Mouse (Mus musculus): ENCODE measurements around the gene Carm1.
"Not testable (repeated sequence)": the region's sequence is repeated elsewhere in the genome, so short reads cannot be mapped to it uniquely, and the experiment has no call there.

Gene Carm1

DNA sequence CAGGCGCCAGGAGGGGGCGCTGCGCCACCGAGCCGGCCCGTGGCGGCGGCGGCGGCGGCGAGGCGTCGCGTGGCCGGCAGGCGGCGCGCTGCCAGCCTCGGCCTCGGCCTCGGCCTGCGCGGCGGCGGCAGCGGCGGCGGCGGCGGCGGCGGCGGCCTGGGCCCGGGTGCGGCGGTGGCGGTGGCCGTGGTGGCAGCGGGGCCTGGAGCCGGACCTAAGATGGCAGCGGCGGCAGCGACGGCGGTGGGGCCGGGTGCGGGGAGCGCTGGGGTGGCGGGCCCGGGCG lies at the start of gene Carm1:
TSS of gene Carm1 (plus strand) at position 106 of the 286 bp plus-strand sequence.
- no peak for DNase-seq

DNA sequence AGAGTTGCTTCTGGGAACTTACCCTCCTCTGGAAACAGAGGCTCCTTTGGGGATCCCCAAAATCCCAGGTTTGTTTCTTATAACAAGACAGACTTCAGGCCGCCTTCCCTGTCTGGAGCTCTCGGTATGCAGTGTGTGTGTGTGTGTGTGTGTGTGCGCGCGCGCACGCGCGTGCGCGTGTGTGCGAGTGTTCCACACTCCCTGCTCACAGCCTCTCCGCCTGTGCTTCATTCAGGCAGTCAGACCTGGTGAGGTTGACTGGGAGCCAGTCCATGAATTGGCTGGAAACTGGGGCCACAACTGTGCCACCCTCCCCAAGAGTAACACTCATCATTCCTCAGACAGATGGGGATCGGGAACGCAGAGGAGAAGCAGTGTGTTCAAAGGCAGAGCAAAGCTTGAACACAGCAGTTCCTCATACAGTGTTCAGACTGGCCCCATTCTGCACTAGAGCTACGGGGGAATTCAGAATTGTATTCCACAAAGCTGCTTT lies 49.6 kb upstream of the Carm1 start:
- no peak for DNase-seq

DNA sequence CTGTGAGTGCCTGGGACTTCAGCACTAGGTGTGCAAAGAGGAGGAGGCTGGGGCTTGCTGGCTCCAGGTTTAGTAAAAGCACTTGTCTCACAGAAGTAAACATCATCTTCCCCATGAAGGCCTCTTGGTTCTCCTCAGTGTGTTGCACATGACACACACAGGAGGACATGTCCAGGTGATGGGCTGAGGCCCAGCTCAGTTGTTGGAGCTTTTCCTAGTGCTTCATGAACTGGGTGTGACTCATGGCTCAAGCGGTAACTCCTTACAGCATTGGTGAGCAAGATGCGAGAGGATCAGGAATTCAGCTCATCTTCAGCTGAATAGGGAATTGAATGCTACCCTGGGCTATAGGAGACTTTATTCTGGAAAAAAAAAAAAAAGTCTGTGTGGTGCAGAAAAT lies 49.0 kb upstream of the Carm1 start:
- no peak for DNase-seq

DNA sequence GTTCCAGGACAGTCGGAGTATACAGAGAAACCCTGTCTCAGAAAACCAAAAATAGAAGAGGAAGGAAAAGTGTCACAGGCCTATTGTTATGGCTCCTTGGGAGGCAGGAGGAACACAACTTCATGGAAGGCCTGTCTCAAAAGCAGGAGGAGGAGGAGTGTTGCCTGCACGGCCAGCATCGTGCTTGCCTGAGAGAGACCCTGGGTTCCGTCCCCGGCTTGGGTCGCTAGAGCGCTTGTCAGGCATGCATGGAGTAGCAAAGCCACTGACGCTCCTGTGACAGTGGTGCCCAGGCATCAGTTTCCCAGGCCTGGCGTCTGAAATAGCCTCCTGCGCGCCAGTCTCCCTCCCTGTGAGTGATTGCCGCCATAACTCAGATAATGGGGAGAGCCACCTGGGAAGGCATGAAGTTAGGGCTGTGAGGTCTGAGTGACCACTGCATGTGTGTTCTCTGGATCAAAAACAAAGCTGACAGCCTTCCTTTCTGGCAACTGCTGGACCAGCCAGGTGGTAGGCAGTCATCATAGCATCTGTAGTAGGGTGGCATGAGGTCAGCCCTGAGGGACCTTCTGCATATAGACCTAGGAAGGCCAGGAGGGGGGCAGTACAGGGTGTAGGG lies 48.3 kb upstream of the Carm1 start:
- DNase-seq = no peak

DNA sequence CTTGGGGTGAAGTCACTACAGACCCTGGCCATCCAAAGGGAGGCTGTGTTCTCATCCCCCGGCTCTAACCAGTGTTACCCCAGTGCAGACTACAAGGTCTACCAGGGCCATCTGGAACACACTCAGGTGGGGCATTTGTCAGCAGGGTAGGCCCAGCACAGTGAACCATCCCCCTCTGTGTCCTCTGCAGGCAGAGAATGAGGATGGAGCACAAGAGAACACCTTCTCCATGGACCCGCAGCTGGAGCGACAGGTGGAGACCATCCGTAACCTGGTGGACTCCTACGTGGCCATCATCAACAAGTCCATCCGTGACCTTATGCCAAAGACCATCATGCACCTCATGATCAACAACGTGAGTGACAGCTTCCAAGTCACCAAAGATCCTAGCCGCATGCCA lies 43.3 kb upstream of the Carm1 start:
- no peak for DNase-seq

DNA sequence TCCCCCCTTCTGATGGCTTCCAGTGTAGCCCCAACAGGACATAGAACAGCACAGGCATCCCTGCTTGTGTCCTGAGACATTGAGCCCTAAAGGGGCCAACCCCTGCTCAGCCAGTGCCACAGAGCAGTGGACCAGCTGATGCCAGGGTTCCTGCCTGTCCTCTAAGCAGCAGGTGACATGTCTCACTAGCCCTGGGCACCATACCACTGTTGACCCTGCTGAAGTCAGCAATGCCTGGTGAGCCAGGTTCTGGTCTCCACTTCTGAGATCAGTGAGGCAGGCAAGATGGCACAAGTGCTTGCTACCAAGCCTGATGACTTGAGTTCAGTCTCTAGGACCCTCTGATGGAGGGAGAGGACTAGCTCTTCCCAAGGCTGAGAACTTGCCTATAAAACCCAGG lies 40.9 kb upstream of the Carm1 start:
- no peak for DNase-seq

DNA sequence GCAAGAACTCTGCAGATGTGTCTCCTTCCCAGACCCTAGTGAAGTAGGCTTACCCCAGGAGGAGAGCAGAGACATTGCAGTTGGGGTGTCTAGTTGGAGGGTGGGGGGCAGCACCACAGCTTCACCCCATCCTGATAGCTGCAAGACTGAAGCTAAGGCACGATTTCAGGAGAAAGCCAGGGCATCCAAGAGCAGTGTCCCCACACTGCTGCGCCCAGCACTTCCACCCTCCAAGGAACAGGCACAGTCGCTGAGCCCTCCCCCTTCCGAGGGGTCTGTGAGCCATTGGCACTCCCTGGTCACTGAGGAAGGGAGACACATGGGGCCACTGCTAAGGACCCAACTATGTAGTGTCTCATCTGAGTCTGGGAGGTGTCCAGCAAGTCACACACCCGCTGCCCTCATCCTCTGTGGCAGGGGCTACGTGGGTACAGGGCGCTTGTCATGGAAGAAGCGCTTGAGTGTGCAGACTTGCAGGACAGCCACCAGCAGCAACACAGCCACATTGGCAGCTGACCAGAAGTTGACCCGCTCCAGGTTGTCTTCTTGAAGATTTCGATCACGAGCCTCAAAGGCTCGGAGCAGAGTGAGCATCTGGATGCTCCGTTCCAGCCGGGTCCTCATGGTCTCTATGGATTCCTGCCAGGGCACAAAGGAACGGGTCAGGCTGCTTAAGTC lies 38.8 kb upstream of the Carm1 start:
- DNase-seq = peak; percentile 19

DNA sequence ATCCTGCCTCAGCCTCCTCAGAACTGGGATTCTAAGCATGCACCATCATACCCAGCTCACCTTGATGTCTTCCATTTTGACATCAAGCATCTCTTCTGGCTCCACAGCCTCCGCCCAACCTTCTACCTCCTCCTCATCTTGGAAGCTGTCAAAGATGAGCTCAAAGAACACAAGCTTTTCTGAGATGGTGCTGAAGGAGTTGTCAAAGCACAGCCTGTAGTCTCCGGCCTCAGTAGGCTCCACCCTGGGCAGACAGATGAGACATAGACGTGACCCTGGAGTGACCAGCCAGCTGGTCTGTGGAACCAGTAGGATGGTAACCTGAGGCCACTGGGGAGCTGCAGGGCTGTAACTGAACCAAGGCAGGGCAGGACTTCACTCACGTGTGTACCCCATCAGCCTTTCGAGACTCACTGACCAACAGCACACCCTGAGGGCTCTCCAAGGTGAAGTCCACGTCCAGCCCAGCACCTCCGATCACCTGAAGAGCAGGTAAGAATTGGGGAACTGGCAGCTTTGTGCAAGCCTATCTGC lies 37.8 kb upstream of the Carm1 start:
- peak; percentile 14 for DNase-seq

DNA sequence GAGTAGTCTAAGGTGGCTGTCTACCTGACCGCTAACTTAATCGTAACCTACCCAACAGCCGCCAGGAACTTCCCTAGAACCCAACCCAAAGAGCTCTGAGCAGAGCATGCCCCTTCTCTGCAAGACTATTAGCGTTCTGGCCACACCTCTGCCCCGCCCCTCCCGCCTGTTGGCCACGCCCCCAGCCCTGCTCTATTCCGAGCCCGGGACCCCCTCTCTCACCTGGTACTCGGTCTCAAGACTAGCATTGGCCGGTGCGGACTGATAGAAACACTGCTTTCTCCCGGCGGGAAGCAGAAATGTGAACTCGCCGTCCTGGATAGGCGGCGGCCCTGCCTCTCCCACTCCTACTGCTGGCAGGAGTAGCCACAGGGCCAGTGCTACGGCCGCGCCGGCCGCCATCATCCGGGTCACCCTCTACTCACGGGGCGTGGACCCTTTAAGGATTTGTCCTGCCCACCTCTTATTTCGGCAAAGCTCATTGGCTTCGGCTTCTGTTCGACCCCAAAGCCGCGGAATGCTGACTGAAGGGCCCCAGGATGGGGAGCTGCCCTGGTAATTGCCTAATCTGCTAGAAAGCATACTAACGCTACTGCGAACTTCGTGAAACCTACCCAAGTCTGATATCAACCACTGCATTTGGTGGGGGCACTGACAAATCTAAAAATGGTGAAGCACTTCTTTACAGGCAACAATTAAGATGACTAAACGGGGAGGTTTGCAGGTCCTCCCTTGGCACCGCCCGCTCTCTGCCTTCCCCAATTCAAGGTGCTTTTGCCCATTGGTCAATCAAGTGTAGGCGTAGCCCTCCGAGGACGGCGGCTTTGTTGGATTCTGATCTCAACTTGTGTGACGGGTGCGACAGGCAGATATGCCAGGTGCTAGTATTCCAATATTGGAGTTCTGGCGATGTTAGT lies 36.7 kb upstream of the Carm1 start, which contains the start of gene Tmed1:
TSS of gene Tmed1 (minus strand) at position 481 of the 917 bp plus-strand sequence.
- peak; percentile 98 for DNase-seq

DNA sequence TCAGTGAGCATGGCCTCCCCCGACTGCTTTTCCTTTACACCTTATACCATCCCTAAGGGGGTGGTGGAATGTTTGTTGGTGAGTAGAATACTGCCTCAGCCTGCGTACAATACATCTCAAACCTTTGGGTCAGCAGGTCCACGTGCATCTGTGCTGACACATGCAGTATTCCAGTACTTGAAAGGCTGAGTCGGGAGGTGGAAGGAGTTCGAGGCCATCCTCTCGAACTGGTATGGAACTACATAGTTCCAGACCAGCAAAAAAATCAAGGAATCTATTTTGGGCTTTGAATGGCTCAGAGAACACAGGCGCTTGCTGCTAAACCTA lies 36.0 kb upstream of the Carm1 start:
- no peak for DNase-seq

DNA sequence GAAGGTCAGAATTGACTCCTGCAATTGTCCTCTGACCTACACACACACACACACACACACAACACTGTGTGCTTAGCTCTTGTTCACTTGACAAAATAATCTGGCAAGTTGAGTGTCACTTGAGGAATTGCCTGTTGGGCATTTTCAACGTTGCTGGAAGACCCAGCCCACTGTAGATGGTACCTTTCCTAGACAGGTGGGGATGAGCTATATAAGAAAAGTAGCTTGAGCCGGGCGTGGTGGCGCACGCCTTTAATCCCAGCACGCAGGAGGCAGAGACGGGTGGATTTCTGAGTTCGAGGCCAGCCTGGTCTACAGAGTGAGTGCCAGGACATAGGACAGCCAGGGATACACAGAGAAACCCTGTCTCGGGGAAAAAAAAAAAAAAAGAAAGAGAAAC lies 35.6 kb upstream of the Carm1 start:
- DNase-seq = peak; percentile 19

DNA sequence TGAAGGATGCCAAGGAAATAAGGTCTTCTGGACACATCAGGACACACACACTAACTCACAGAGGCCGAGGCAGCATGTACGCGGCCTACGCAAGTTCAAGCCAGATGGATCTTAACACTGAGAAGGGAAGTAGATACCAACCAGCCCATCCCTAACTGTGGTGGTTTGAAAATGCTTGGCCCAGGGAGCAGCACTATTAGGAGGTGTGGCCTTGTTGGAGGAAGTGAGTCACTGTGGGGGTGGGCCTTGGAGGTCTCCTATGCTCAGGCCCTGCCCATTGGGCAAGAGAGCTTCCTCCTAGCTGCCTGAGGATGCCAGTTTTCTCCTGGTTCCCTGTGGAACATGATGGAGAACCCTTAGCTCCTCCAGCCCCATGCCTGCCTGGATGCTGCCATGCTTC lies 33.2 kb upstream of the Carm1 start:
- DNase-seq = no peak

DNA sequence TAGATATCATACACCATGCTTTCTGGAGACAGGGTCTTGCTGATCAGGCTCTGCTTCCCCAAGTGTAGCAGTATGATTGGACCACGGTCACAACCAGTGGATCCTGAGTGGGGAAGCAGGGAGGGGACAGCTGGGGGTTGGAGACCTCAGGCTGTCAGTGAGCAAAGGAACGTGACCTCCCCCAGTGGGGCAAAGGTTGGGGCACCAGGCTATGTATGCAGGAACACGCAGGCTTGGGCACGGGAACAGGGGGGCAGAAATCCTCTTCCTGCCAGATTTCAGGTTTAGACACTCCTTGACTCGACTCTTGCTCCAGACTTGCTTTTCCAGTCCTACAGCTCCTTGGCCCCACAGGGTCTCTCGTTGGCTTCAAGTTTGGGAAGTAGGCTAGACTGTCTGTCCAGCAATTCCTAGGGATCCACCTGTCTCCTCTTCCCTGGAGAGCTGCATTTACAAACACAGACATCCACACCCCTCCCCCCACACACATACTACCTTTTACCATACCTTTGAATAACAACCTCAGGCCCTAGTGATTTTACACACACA lies 28.7 kb upstream of the Carm1 start:
- DNase-seq = no peak

DNA sequence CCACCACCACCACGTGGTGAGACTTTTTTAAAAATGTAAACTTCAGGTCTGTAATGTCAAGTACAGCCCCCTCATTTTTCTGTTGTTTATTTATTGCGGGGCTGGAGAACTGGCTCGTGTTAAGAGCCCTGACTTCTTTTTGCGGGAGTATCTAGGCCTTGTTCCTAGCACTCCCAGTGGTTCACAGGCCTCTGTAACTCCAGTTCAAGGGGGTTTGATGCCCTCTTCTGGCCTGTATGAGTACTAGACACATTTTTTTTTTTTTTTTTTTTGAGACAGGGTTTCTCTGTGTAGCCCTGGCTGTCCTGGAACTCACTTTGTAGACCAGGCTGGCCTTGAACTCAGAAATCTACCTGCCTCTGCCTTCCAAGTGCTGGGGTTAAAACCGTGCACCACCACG lies 28.0 kb upstream of the Carm1 start:
- not testable (repeated sequence) for DNase-seq

DNA sequence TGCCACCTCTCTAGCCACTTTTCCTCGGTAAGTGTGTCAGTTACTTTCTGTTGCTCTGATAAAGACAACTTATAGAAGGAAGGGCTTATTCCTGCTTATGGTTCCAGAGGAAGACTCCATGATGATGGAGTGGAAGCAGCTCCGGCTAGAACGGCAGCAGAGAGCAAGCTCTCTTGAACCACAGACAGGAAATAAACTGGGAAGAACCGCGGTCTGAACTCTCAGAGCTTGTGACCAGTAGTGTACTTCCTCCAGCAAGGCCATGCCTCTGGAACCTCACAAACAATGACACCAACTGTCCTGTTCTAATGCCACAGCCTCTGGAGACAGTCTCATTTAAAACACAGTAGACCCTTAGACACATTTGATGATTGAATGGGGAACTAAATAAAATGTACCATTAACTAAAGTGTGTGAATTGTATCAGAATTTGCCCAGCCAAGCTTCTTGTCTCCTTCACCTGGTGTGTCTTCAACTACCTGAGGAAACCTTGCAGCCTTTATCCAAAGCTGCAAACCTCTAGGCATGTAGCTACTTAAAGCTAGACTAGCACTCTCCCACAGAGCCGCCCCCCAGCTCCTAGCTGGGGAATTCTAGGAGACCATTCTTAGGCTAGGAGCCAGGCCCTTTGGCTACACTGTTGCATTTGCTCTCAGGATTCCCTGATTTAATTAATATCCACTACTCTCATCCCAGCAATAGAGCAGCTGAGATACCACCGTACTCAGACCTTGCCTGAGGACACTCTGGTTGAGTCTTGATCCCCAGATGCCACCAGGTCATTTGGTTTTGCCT lies 21.4 kb upstream of the Carm1 start:
- DNase-seq = no peak

DNA sequence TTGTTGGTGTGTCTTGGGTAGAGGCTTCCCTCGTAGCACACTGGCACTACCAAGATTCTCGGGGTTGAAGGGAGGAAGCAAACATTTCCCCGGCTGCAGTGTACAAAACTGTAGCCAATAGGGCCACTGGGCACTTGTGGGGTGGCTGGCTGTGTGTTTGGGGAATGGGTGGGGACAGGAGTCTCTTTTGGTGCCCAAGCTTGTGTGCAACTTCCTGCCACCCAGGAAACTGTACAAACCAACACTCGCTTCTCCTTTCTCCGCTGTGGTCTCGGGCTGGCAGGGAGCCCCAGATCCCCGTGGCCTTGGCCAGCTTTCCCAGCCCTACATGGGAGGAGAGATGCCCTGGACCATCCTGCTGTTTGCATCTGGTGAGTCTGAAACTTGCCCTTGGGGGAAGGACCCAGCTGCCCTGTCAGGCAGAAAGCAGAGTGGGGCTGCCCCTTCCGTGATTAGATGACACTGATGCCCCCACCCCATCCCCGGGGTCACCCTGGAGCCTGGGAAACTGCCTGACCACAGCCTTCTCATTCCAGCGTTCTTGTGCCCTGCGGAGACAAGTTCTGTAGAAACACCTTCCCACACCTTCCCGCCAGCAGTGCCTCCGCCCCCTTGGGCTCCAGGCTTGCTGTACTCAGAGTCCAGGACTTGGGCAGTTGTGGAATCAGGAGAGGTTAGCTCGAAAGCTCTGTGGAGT lies 20.6 kb upstream of the Carm1 start, which contains the start of gene AB124611:
TSS of gene AB124611 (plus strand) at position 240 of the 697 bp plus-strand sequence.
- DNase-seq = no peak

DNA sequence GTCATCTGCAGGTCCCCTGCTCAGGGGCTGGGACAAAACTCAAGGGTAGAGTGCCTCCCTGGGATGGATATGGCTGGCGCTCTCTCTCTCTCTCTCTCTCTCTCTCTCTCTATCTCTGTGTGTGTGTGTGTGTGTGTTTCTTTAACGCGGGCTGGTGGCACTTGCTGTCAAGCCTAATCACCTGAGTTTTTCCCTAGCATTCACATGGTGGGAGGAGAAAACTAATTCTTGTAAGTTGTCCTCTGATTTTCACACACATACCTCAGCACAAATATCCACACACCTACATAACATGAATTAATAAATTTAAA lies 20.1 kb upstream of the Carm1 start:
- DNase-seq = no peak

DNA sequence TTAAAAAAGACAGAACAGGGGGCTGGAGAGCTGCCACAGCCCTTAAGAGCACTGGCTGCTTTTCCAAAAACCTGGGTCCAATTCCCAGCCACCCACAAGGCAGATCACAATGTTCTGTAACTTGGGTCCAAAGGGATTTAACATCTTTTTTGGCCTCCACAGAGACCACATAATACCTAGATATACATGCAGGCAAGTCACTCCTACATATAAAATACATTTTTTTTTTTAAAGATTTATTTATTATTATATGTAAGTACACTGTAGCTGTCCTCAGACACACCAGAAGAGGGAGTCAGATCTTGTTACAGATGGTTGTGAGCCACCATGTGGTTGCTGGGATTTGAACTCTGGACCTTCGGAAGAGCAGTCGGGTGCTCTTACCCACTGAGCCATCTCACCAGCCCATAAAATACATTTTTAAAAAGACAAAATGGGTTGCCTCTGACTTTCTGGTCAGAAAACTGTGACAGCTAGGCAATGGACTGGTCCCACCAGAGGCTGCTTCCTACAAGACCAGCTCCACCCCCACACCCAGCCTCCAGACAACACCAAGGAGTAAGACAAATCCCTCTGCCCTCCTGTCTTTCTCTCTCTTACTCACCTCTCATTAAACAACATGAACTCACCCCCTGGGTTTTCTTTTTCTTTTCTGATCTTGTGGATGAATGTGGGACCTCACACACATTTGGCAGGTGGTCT lies 19.4 kb upstream of the Carm1 start:
- no peak for DNase-seq

DNA sequence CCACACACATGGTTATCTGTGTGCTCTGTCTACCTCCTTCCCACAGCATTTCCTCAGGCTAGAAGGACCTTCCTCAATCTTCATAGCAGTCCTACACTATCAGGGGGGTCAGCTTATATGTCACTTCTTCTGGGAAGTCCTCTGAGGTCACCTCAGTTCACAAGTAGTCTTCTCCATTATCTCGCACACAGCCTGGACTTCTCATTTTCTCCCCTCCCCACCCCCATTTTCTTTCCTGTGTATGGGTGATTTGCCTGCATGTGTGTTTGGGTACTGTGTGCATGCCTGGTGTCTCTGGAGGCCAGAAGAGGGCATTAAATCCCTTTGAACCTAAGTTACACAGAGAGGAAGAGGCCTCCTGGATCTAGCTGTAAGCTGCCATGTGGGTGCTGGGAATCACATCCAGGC lies 18.8 kb upstream of the Carm1 start:
- DNase-seq = no peak

DNA sequence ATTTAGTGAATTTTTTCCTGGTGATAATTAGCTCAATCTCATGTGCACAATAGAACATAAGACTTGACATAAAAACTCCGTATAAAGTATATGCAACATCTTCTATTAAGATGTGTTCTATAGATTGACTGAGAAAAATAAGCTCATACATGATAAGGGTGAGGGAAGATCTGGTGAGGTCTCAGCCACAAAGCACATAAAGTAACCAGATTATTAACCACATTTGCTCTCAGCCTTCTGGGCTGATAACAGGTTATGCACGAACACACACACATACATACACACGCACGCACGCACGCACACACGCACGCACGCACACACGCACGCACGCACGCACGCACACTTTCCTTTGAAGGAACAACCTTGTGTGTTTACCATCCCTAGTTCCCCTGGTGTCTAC lies 10.2 kb upstream of the Carm1 start:
- no peak for DNase-seq

DNA sequence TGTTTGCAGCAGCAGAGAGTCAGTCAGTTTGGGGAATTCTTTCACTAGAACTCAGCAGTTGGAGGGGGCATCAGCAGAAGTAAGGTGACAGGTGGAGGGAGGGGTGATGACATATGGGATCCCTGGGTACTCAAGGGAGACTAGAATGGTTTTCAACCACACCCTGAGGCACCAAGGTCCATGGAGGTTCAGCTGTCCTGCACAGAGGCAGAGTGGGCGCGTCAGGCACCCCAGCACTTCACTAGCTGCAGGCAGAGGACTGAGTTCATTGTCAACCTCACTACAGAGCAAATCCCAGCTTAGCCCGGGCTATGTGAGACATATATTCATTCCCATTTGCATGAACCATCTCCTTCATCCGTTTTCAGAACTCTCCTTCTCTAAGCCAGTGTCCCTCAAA lies 9.7 kb upstream of the Carm1 start:
- DNase-seq = no peak
